Mouse (Mus musculus): Measurements from ENCODE around the gene Tap2.

Tap2 gene

GRCm38 (mm10) chr17:34203444-34203843 lies at the start of gene Tap2:
Gene Tap2 (plus strand): TSS chr17:34203527.
- no peak for DNase-seq (ENCODE audit: low spot score in 2 of 2)

- DNase-seq (ENCODE audit: low spot score in 2 of 2) = no peak
Observed at GRCm38 (mm10) chr17:34155534-34155933, 47.8 kb upstream of the Tap2 start.

- DNase-seq (ENCODE audit: low spot score in 2 of 2) = peak in 1 of 2 experiments; percentile 8
Observed at GRCm38 (mm10) chr17:34164202-34164895, 39.0 kb upstream of the Tap2 start.

- no peak for DNase-seq (ENCODE audit: low spot score in 2 of 2)
Observed at GRCm38 (mm10) chr17:34165033-34165730, 38.1 kb upstream of the Tap2 start.

GRCm38 (mm10) chr17:34169279-34169678 lies 34.0 kb upstream of the Tap2 start:
- peak in 1 of 2 experiments; percentile 26 for DNase-seq (ENCODE audit: low spot score in 2 of 2)

GRCm38 (mm10) chr17:34170487-34170876 lies 32.8 kb upstream of the Tap2 start:
- DNase-seq (ENCODE audit: low spot score in 2 of 2) = no peak

GRCm38 (mm10) chr17:34170877-34171498 lies 32.3 kb upstream of the Tap2 start:
- DNase-seq (ENCODE audit: low spot score in 2 of 2) = peak; percentile 91 to 92

GRCm38 (mm10) chr17:34172528-34172927 lies 30.8 kb upstream of the Tap2 start:
- DNase-seq (ENCODE audit: low spot score in 2 of 2) = no peak

GRCm38 (mm10) chr17:34174075-34174474 lies 29.3 kb upstream of the Tap2 start:
- no peak for DNase-seq (ENCODE audit: low spot score in 2 of 2)

GRCm38 (mm10) chr17:34177179-34177578 lies 26.1 kb upstream of the Tap2 start:
- DNase-seq (ENCODE audit: low spot score in 2 of 2) = no peak

GRCm38 (mm10) chr17:34179019-34179418 lies 24.3 kb upstream of the Tap2 start:
- no peak for DNase-seq (ENCODE audit: low spot score in 2 of 2)

- DNase-seq (ENCODE audit: low spot score in 2 of 2) = no peak
Observed at GRCm38 (mm10) chr17:34179913-34180859, 23.1 kb upstream of the Tap2 start.

- DNase-seq (ENCODE audit: low spot score in 2 of 2) = no peak
Observed at GRCm38 (mm10) chr17:34183564-34184219, 19.6 kb upstream of the Tap2 start.

- DNase-seq (ENCODE audit: low spot score in 2 of 2) = no peak
Observed at GRCm38 (mm10) chr17:34185526-34185925, 17.8 kb upstream of the Tap2 start.

GRCm38 (mm10) chr17:34186885-34187260 lies 16.5 kb upstream of the Tap2 start:
- DNase-seq (ENCODE audit: low spot score in 2 of 2) = no peak

GRCm38 (mm10) chr17:34187261-34187916 lies 15.9 kb upstream of the Tap2 start, which contains the start of the genes Tap1 and Psmb9:
Gene Tap1 (plus strand): TSS chr17:34187553.
Gene Psmb9 (minus strand): TSS chr17:34187764.
- peak; percentile 96 to 97 for DNase-seq (ENCODE audit: low spot score in 2 of 2)

- no peak for DNase-seq (ENCODE audit: low spot score in 2 of 2)
Observed at GRCm38 (mm10) chr17:34188010-34188409, 15.3 kb upstream of the Tap2 start.

GRCm38 (mm10) chr17:34188986-34189385 lies 14.3 kb upstream of the Tap2 start:
- DNase-seq (ENCODE audit: low spot score in 2 of 2) = no peak

GRCm38 (mm10) chr17:34192852-34193251 lies 10.5 kb upstream of the Tap2 start:
- DNase-seq (ENCODE audit: low spot score in 2 of 2) = no peak

GRCm38 (mm10) chr17:34193468-34193867 lies 9.9 kb upstream of the Tap2 start:
- DNase-seq (ENCODE audit: low spot score in 2 of 2) = no peak

GRCm38 (mm10) chr17:34194723-34195122 lies 8.6 kb upstream of the Tap2 start:
- DNase-seq (ENCODE audit: low spot score in 2 of 2) = no peak
